Comparison of ENCODE assay signal across 8 mouse cellular contexts in the genomic region with DNA sequence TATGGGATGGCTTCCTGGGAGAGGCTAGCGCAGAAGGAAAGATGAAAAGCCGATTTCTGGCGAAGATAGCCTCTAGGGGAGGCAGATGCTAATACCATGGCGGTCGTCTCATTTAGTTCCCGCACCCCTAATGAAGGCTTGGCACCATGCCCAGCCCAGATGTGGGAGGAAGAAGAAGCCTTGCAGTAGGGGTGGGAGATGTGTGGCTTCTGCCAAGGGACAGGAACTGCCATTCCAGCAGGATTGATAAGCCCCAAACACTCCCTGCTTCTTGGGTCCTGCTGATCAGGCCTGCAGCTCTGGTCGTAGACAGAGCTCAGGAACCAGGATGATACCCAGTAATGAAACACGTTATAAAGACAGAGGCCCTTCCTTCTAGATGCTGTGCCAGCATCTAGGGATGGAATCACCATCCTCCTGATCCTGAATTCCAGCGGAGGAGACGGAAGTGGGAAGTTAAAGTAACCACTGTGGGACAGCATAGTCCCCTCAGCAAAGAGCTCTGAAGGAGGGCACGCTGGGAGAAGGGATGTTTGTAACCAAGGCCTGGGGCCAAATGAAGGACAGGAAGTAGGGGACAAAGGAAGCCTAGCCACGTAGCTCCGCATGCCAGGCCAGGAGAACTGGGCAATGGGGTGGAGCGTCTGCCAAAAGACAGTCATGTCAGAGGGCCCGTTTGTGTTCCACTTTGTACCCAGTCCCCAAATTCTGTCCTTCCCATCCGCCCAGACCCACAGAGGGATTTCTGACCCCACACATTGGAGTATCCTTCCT. TPM values are rescaled to one million over a fixed set of nuclear protein-coding genes. Genes with fewer than 3 reads are reported as not detected.
DNase-seq lines count a peak whose midpoint lies in the region; ATAC-seq lines count a peak whose summit lies in the region.

No protein-coding gene starts in this region.

- 0 out of 2 replicates have a peak overlapping the region, but pooled peaks have one; percentile 6 for H3K27ac ChIP-seq in neural tube, embryonic 11.5 days (ENCODE audit: low read depth, low read length)
- peak overlapping the region; percentile 44; the same call in 1 of the 2 replicates for H3K27ac ChIP-seq in embryonic facial prominence, embryonic 14.5 days (replicated peaks; ENCODE audit: low read depth, low read length)
- H3K27ac ChIP-seq in hindbrain, embryonic 12.5 days: peak overlapping the region; percentile 95
- H3K27ac ChIP-seq in liver, embryonic 11.5 days (ENCODE audit: low read depth, low read length): peak overlapping the region; percentile 28; the same call in 1 of the 2 replicates

- peaks cover 22% of the 10 kb centered on the region for H3K4me1 ChIP-seq in neural tube, embryonic 11.5 days (ENCODE audit: control insufficient read depth, insufficient read depth, low read length)
- peaks cover 29% of the 10 kb centered on the region for H3K4me1 ChIP-seq in embryonic facial prominence, embryonic 14.5 days (ENCODE audit: control insufficient read depth, insufficient read depth, low read length)
- peaks cover 41% of the 10 kb centered on the region for H3K4me1 ChIP-seq in hindbrain, embryonic 12.5 days
- peaks cover 7% of the 10 kb centered on the region for H3K4me1 ChIP-seq in liver, embryonic 11.5 days (replicated peaks; ENCODE audit: control insufficient read depth, insufficient read depth, low read length)

- peak; percentile 46 for DNase-seq in neural tube, embryonic 11.5 days (ENCODE audit: low spot score)
- DNase-seq in neural tube, embryonic 10.5 days (ENCODE audit: extremely low spot score, low spot score): no peak
- DNase-seq in embryonic facial prominence, embryonic 14.5 days (ENCODE audit: low spot score): peak; percentile 82
- no peak for DNase-seq in liver, embryonic 11.5 days (ENCODE audit: low spot score)
- peak; percentile 51 to 60 for DNase-seq in right cerebral cortex, adult 2 months (ENCODE audit: low spot score in 2 of 2)
- no peak for DNase-seq in urinary bladder, adult 2 months (ENCODE audit: low spot score)
- no peak for DNase-seq in embryo, embryonic 10 days (ENCODE audit: low spot score)

- no peaks in the 10 kb centered on the region for H3K27me3 ChIP-seq in neural tube, embryonic 11.5 days (ENCODE audit: control insufficient read depth, insufficient read depth, low read length)
- no peaks in the 10 kb centered on the region for H3K27me3 ChIP-seq in embryonic facial prominence, embryonic 14.5 days (replicated peaks; ENCODE audit: control insufficient read depth, insufficient read depth, low read length)
- no peaks in the 10 kb centered on the region for H3K27me3 ChIP-seq in hindbrain, embryonic 12.5 days
- H3K27me3 ChIP-seq in liver, embryonic 11.5 days (replicated peaks; ENCODE audit: control insufficient read depth, insufficient read depth, low read length): peaks cover 38% of the 10 kb centered on the region

- no peaks in the 10 kb centered on the region; the same call in 1 of the 2 replicates for H3K36me3 ChIP-seq in neural tube, embryonic 11.5 days (ENCODE audit: control insufficient read depth, insufficient read depth, low read length)
- no peaks in the 10 kb centered on the region for H3K36me3 ChIP-seq in embryonic facial prominence, embryonic 14.5 days (ENCODE audit: control insufficient read depth, insufficient read depth, low read length)
- no peaks in the 10 kb centered on the region for H3K36me3 ChIP-seq in hindbrain, embryonic 12.5 days
- no peaks in the 10 kb centered on the region for H3K36me3 ChIP-seq in liver, embryonic 11.5 days (ENCODE audit: control insufficient read depth, insufficient read depth, low read length)

- peak overlapping the region; percentile 87 for H3K4me2 ChIP-seq in neural tube, embryonic 11.5 days (ENCODE audit: low read depth)
- peak overlapping the region; percentile 70 for H3K4me2 ChIP-seq in embryonic facial prominence, embryonic 14.5 days (ENCODE audit: low read depth, low read length)
- H3K4me2 ChIP-seq in hindbrain, embryonic 12.5 days (replicated peaks): peak overlapping the region; percentile 60
- H3K4me2 ChIP-seq in liver, embryonic 11.5 days: peak overlapping the region; percentile 73

- ATAC-seq in neural tube, embryonic 11.5 days (ENCODE audit: insufficient read depth, low FRiP score, low TSS enrichment): no peak
- ATAC-seq in embryonic facial prominence, embryonic 14.5 days (ENCODE audit: low read depth): no peak
- ATAC-seq in hindbrain, embryonic 12.5 days (ENCODE audit: low FRiP score): 0 out of 2 replicates have a peak, but pooled peaks have one; percentile 33
- no peak for ATAC-seq in liver, embryonic 11.5 days (replicated peaks; ENCODE audit: low FRiP score)

- H3K4me3 ChIP-seq in neural tube, embryonic 11.5 days (ENCODE audit: low read depth, low read length): no peak overlapping the region
- peak overlapping the region; percentile 4 for H3K4me3 ChIP-seq in embryonic facial prominence, embryonic 14.5 days (ENCODE audit: low read depth, low read length)
- H3K4me3 ChIP-seq in hindbrain, embryonic 12.5 days: peak overlapping the region; percentile 91
- peak overlapping the region; percentile 63; the same call in 1 of the 2 replicates for H3K4me3 ChIP-seq in liver, embryonic 11.5 days (ENCODE audit: low read depth, low read length)

- peak overlapping the region; percentile 40 for H3K9ac ChIP-seq in neural tube, embryonic 11.5 days (ENCODE audit: low read length)
- no peak overlapping the region for H3K9ac ChIP-seq in embryonic facial prominence, embryonic 14.5 days (ENCODE audit: low read depth, low read length)
- peak overlapping the region; percentile 98 for H3K9ac ChIP-seq in hindbrain, embryonic 12.5 days
- no peak overlapping the region for H3K9ac ChIP-seq in liver, embryonic 11.5 days (ENCODE audit: low read depth, low read length)

- no peaks in the 10 kb centered on the region for H3K9me3 ChIP-seq in neural tube, embryonic 11.5 days (ENCODE audit: control insufficient read depth, low read length)
- no peaks in the 10 kb centered on the region for H3K9me3 ChIP-seq in embryonic facial prominence, embryonic 14.5 days (ENCODE audit: control insufficient read depth, low read length)
- no peaks in the 10 kb centered on the region for H3K9me3 ChIP-seq in hindbrain, embryonic 12.5 days (replicated peaks)
- no peaks in the 10 kb centered on the region for H3K9me3 ChIP-seq in liver, embryonic 11.5 days (ENCODE audit: control insufficient read depth, low read length)

- WGBS in neural tube, embryonic 11.5 days: 66% methylated on average over 16 of the region's 16 CpGs
- WGBS in embryonic facial prominence, embryonic 14.5 days: 27% methylated on average over 16 of the region's 16 CpGs
- WGBS in hindbrain, embryonic 12.5 days: 48% methylated on average over 16 of the region's 16 CpGs
- WGBS in liver, embryonic 11.5 days: 60% methylated on average over 16 of the region's 16 CpGs

RNA-seq across cellular contexts. Expression of a gene that starts 2.2 kb away (rescaled TPM):
- polyA plus RNA-seq in neural tube, embryonic 11.5 days (2014; fragmentation: Nextera tagmentation; extraction: Ambion mirVana): 18.1 and 18.5 TPM in 2 replicates
- 11.7 and 12.3 TPM in 2 replicates for polyA plus RNA-seq in embryonic facial prominence, embryonic 14.5 days (2014; fragmentation: Nextera tagmentation; extraction: Ambion mirVana)
- polyA plus RNA-seq in hindbrain, embryonic 12.5 days (2016; fragmentation: Nextera tagmentation; extraction: Ambion mirVana): 27.6 and 28.8 TPM in 2 replicates
- polyA plus RNA-seq in liver, embryonic 11.5 days (2014; fragmentation: Nextera tagmentation; extraction: Ambion mirVana): 6.2 and 6.9 TPM in 2 replicates
- 10.8 and 11.9 TPM in 2 replicates for polyA plus RNA-seq in urinary bladder, adult 2 months (2012; rRNA removed)

RNA-seq across cellular contexts. Expression of a gene that starts 16.3 kb away (rescaled TPM):
- 13.1 and 16.1 TPM in 2 replicates for polyA plus RNA-seq in neural tube, embryonic 11.5 days (2014; fragmentation: Nextera tagmentation; extraction: Ambion mirVana)
- polyA plus RNA-seq in embryonic facial prominence, embryonic 14.5 days (2014; fragmentation: Nextera tagmentation; extraction: Ambion mirVana): 10.3 and 10.5 TPM in 2 replicates
- 26.5 and 28.0 TPM in 2 replicates for polyA plus RNA-seq in hindbrain, embryonic 12.5 days (2016; fragmentation: Nextera tagmentation; extraction: Ambion mirVana)
- polyA plus RNA-seq in liver, embryonic 11.5 days (2014; fragmentation: Nextera tagmentation; extraction: Ambion mirVana): 2.2 and 3.4 TPM in 2 replicates
- 28.4 and 30.5 TPM in 2 replicates for polyA plus RNA-seq in urinary bladder, adult 2 months (2012; rRNA removed)

RNA-seq across cellular contexts. Expression of a gene that starts 19.7 kb away (rescaled TPM):
- polyA plus RNA-seq in neural tube, embryonic 11.5 days (2014; fragmentation: Nextera tagmentation; extraction: Ambion mirVana): 221 and 230 TPM in 2 replicates
- 175 and 185 TPM in 2 replicates for polyA plus RNA-seq in embryonic facial prominence, embryonic 14.5 days (2014; fragmentation: Nextera tagmentation; extraction: Ambion mirVana)
- polyA plus RNA-seq in hindbrain, embryonic 12.5 days (2016; fragmentation: Nextera tagmentation; extraction: Ambion mirVana): 180 and 190 TPM in 2 replicates
- 165 TPM in 2 replicates for polyA plus RNA-seq in liver, embryonic 11.5 days (2014; fragmentation: Nextera tagmentation; extraction: Ambion mirVana)
- polyA plus RNA-seq in urinary bladder, adult 2 months (2012; rRNA removed): 89.3 and 89.6 TPM in 2 replicates

RNA-seq across cellular contexts. Expression of a gene that starts 35.9 kb away (rescaled TPM):
- polyA plus RNA-seq in neural tube, embryonic 11.5 days (2014; fragmentation: Nextera tagmentation; extraction: Ambion mirVana): 866 and 868 TPM in 2 replicates
- polyA plus RNA-seq in embryonic facial prominence, embryonic 14.5 days (2014; fragmentation: Nextera tagmentation; extraction: Ambion mirVana): 841 and 943 TPM in 2 replicates
- polyA plus RNA-seq in hindbrain, embryonic 12.5 days (2016; fragmentation: Nextera tagmentation; extraction: Ambion mirVana): 810 and 835 TPM in 2 replicates
- 835 and 884 TPM in 2 replicates for polyA plus RNA-seq in liver, embryonic 11.5 days (2014; fragmentation: Nextera tagmentation; extraction: Ambion mirVana)
- polyA plus RNA-seq in urinary bladder, adult 2 months (2012; rRNA removed): 561 and 600 TPM in 2 replicates

RNA-seq across cellular contexts. Expression of a gene that starts 36.0 kb away (rescaled TPM):
- polyA plus RNA-seq in neural tube, embryonic 11.5 days (2014; fragmentation: Nextera tagmentation; extraction: Ambion mirVana): 22.0 and 25.7 TPM in 2 replicates
- polyA plus RNA-seq in embryonic facial prominence, embryonic 14.5 days (2014; fragmentation: Nextera tagmentation; extraction: Ambion mirVana): 21.8 and 22.6 TPM in 2 replicates
- polyA plus RNA-seq in hindbrain, embryonic 12.5 days (2016; fragmentation: Nextera tagmentation; extraction: Ambion mirVana): 30.0 and 33.0 TPM in 2 replicates
- polyA plus RNA-seq in liver, embryonic 11.5 days (2014; fragmentation: Nextera tagmentation; extraction: Ambion mirVana): 8.4 and 8.9 TPM in 2 replicates
- 35.6 TPM in 2 replicates for polyA plus RNA-seq in urinary bladder, adult 2 months (2012; rRNA removed)

Comparison
In these comparisons a context has a peak if more than half of its experiments do, and no peak if none do; other contexts are left out.
1. DNase-seq: peak in neural tube, embryonic 11.5 days (single experiment), embryonic facial prominence, embryonic 14.5 days (single experiment) and right cerebral cortex, adult 2 months (2 of 2); none in neural tube, embryonic 10.5 days (single experiment), liver, embryonic 11.5 days (single experiment), urinary bladder, adult 2 months (single experiment) and embryo, embryonic 10 days (single experiment).
2. H3K27ac ChIP-seq: peak in every context shown above with its lines; median percentile 95 in hindbrain, embryonic 12.5 days; 44 in embryonic facial prominence, embryonic 14.5 days; 28 in liver, embryonic 11.5 days; 6 in neural tube, embryonic 11.5 days.
3. H3K9ac ChIP-seq: peak in neural tube, embryonic 11.5 days (single experiment) and hindbrain, embryonic 12.5 days (single experiment); none in embryonic facial prominence, embryonic 14.5 days (single experiment) and liver, embryonic 11.5 days (single experiment).
4. Peak in every context shown above with its lines, with median percentiles within 50 percentile points of each other: H3K4me2 ChIP-seq.